Comparison of ENCODE assay signal across 14 mouse cellular contexts in the genomic region with DNA sequence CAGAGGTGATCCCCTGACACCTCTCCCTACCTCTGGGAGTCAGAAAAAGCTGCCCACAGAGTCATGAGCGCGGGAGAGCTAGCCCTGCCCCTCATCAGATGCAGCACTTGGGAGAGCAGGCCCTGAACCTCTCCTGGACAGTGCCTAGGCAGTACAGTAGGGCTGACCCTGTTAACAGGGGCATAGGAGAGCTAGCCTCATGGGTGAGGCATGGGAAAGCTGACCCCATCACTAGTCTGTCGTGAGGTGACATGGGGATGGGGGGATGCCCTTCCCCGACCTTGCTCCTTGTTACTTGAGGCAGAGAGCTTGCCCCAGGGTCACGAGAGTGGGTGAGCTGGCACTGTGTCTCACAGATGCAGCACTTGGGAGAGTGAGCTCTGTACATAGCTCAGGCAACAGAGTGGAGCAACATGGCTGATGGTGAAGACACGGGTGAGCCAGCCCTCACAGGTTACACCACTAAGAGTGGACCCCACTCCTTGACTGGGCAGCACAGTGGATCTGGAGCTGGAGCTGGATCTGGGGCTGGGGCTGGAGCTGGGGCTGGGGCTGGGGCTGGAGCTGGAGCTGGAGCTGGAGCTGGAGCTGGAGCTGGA.
A peak's percentile ranks its signal among the peaks of the same experiment; 100 is the strongest.
DNase-seq lines count a peak whose midpoint lies in the region; ATAC-seq and TF ChIP-seq lines count a peak whose summit lies in the region.
"Had no signal": no experiment of that assay in that cellular context is flagged by ENCODE, and none has a peak within 500 bp of the region (broad histone marks: within the 10 kb centered on the region; RNA-seq: fewer than 3 reads in every experiment).

No protein-coding gene starts in this region.

- no peaks in the 10 kb centered on the region for H3K9me3 ChIP-seq in forebrain, embryonic 11.5 days (ENCODE audit: control insufficient read depth, low read length)
- H3K9me3 ChIP-seq in forebrain, embryonic 13.5 days (replicated peaks), result no peaks in the 10 kb centered on the region
- no peaks in the 10 kb centered on the region for H3K9me3 ChIP-seq in lung, embryonic 14.5 days (ENCODE audit: low read depth, low read length)
- H3K9me3 ChIP-seq in hindbrain, postnatal 0 days (ENCODE audit: low read length), result no peaks in the 10 kb centered on the region
- H3K9me3 ChIP-seq in midbrain, embryonic 15.5 days, result no peaks in the 10 kb centered on the region
- H3K9me3 ChIP-seq: embryonic facial prominence, embryonic 15.5 days had no signal

- H3K27me3 ChIP-seq in forebrain, embryonic 11.5 days (ENCODE audit: control insufficient read depth, insufficient read depth, low read length), result no peaks in the 10 kb centered on the region
- no peaks in the 10 kb centered on the region for H3K27me3 ChIP-seq in forebrain, embryonic 13.5 days
- H3K27me3 ChIP-seq in lung, embryonic 14.5 days (ENCODE audit: insufficient read depth, low read length), result no peaks in the 10 kb centered on the region
- H3K27me3 ChIP-seq in hindbrain, postnatal 0 days (ENCODE audit: insufficient read depth, low read length), result no peaks in the 10 kb centered on the region
- H3K27me3 ChIP-seq in midbrain, embryonic 15.5 days (replicated peaks), result no peaks in the 10 kb centered on the region
- H3K27me3 ChIP-seq: embryonic facial prominence, embryonic 15.5 days had no signal

- no peak overlapping the region for H3K4me3 ChIP-seq in forebrain, embryonic 11.5 days (ENCODE audit: low read depth, low read length)
- no peak overlapping the region for H3K4me3 ChIP-seq in forebrain, embryonic 13.5 days
- H3K4me3 ChIP-seq in lung, embryonic 14.5 days (ENCODE audit: low read depth, low read length), result no peak overlapping the region
- H3K4me3 ChIP-seq in hindbrain, postnatal 0 days (ENCODE audit: low read length), result no peak overlapping the region
- no peak overlapping the region for H3K4me3 ChIP-seq in midbrain, embryonic 15.5 days
- H3K4me3 ChIP-seq in layer of hippocampus, adult 2 months, result no peak overlapping the region
- H3K4me3 ChIP-seq: embryonic facial prominence, embryonic 15.5 days had no signal

- 0 out of 2 replicates have a peak, but pooled peaks have one; percentile 36 for ATAC-seq in forebrain, embryonic 11.5 days (replicated peaks; ENCODE audit: low FRiP score)
- no peak for ATAC-seq in forebrain, embryonic 13.5 days
- ATAC-seq in lung, embryonic 14.5 days (ENCODE audit: insufficient read depth), result peak; percentile 42
- ATAC-seq in hindbrain, postnatal 0 days, result peak; percentile 18; the same call in 1 of the 2 replicates
- peak; percentile 67 for ATAC-seq in midbrain, embryonic 15.5 days (replicated peaks)

- no peak overlapping the region for H3K9ac ChIP-seq in forebrain, embryonic 11.5 days (ENCODE audit: low read length)
- H3K9ac ChIP-seq in forebrain, embryonic 13.5 days, result no peak overlapping the region
- no peak overlapping the region for H3K9ac ChIP-seq in lung, embryonic 14.5 days
- no peak overlapping the region for H3K9ac ChIP-seq in hindbrain, postnatal 0 days (replicated peaks; ENCODE audit: low read length)
- no peak overlapping the region for H3K9ac ChIP-seq in midbrain, embryonic 15.5 days
- H3K9ac ChIP-seq: embryonic facial prominence, embryonic 15.5 days had no signal

- DNase-seq in forebrain, embryonic 11.5 days (ENCODE audit: low spot score), result no peak
- DNase-seq in lung, embryonic 14.5 days, result no peak
- no peak for DNase-seq in lung, postnatal 4 days
- DNase-seq in hindbrain, postnatal 0 days (ENCODE audit: low spot score), result no peak
- no peak for DNase-seq in layer of hippocampus, adult 2 months (ENCODE audit: low spot score in 2 of 2)
- DNase-seq in cerebellum, adult 18-20 months, result no peak
- DNase-seq: cerebellum, adult 9-10 months; kidney, adult 9 months; right cerebral cortex, postnatal 14 days; thymus, postnatal 4 days had no signal

- no peak overlapping the region for H3K27ac ChIP-seq in forebrain, embryonic 11.5 days (ENCODE audit: low read depth, low read length)
- no peak overlapping the region for H3K27ac ChIP-seq in forebrain, embryonic 13.5 days
- H3K27ac ChIP-seq in lung, embryonic 14.5 days (ENCODE audit: low read depth), result no peak overlapping the region
- H3K27ac ChIP-seq in hindbrain, postnatal 0 days, result no peak overlapping the region
- H3K27ac ChIP-seq in midbrain, embryonic 15.5 days, result no peak overlapping the region
- no peak overlapping the region for H3K27ac ChIP-seq in layer of hippocampus, adult 2 months
- H3K27ac ChIP-seq: embryonic facial prominence, embryonic 15.5 days had no signal

- TF ChIP-seq CTCF in lung, embryonic 14.5 days (IDR thresholded peaks at IDR 0.05; ENCODE audit: low read depth), result no peak
- no peak for TF ChIP-seq CTCF in hindbrain, postnatal 0 days (IDR thresholded peaks at IDR 0.05; ENCODE audit: low read depth)
- no peak for TF ChIP-seq CTCF in layer of hippocampus, adult 2 months (conservative IDR thresholded peaks at IDR 0.05)

- no peaks in the 10 kb centered on the region for H3K4me1 ChIP-seq in forebrain, embryonic 11.5 days (replicated peaks; ENCODE audit: control insufficient read depth, insufficient read depth, low read length)
- H3K4me1 ChIP-seq in forebrain, embryonic 13.5 days, result 0 out of 2 replicates have a peak, but pooled peaks cover 6% of the 10 kb centered on the region
- H3K4me1 ChIP-seq in lung, embryonic 14.5 days (ENCODE audit: insufficient read depth), result peaks cover 5% of the 10 kb centered on the region
- H3K4me1 ChIP-seq in hindbrain, postnatal 0 days (ENCODE audit: insufficient read depth, low read length), result no peaks in the 10 kb centered on the region
- H3K4me1 ChIP-seq in midbrain, embryonic 15.5 days, result no peaks in the 10 kb centered on the region

- H3K4me2 ChIP-seq in forebrain, embryonic 11.5 days (ENCODE audit: low read depth, low read length, severe bottlenecking), result no peak overlapping the region
- H3K4me2 ChIP-seq in forebrain, embryonic 13.5 days, result no peak overlapping the region
- H3K4me2 ChIP-seq in lung, embryonic 14.5 days, result no peak overlapping the region
- no peak overlapping the region for H3K4me2 ChIP-seq in hindbrain, postnatal 0 days (ENCODE audit: low read depth, low read length)
- H3K4me2 ChIP-seq in midbrain, embryonic 15.5 days, result no peak overlapping the region
- H3K4me2 ChIP-seq: embryonic facial prominence, embryonic 15.5 days; heart, embryonic 11.5 days had no signal

- WGBS in forebrain, embryonic 11.5 days, result 85% methylated on average over 6 of the region's 6 CpGs
- 96% methylated on average over 6 of the region's 6 CpGs for WGBS in forebrain, embryonic 13.5 days
- 80% methylated on average over 6 of the region's 6 CpGs for WGBS in lung, embryonic 14.5 days
- 86% methylated on average over 6 of the region's 6 CpGs for WGBS in hindbrain, postnatal 0 days
- 86% methylated on average over 6 of the region's 6 CpGs for WGBS in midbrain, embryonic 15.5 days

- no peaks in the 10 kb centered on the region for H3K36me3 ChIP-seq in forebrain, embryonic 11.5 days (ENCODE audit: control insufficient read depth, insufficient read depth, low read length)
- no peaks in the 10 kb centered on the region for H3K36me3 ChIP-seq in forebrain, embryonic 13.5 days (ENCODE audit: poor library complexity, severe bottlenecking)
- no peaks in the 10 kb centered on the region for H3K36me3 ChIP-seq in lung, embryonic 14.5 days (ENCODE audit: insufficient read depth)
- no peaks in the 10 kb centered on the region for H3K36me3 ChIP-seq in hindbrain, postnatal 0 days (ENCODE audit: insufficient read depth, low read length)
- no peaks in the 10 kb centered on the region for H3K36me3 ChIP-seq in midbrain, embryonic 15.5 days (replicated peaks)
- H3K36me3 ChIP-seq: embryonic facial prominence, embryonic 15.5 days had no signal
